Mouse (Mus musculus) MEL (cell line): Measurements from ENCODE around the gene Nid1. TPM values are rescaled to one million over a fixed set of nuclear protein-coding genes. Genes with fewer than 3 reads are reported as not detected.
A peak's percentile ranks its signal among the peaks of the same experiment; 100 is the strongest.
"Not testable (repeated sequence)": the region's sequence is repeated elsewhere in the genome, so short reads cannot be mapped to it uniquely, and the experiment has no call there.

Experiments
- DNase-seq: peaks from one replicate; pipeline ENCODE4 v3.0.0; 2011; ENCODE audit warnings: low read depth, low spot score
- H3K27ac ChIP-seq: 2 replicates; pipeline ENCODE4 v1.5.1; 2012; ENCODE audit warnings: low read depth, mild to moderate bottlenecking, control low read depth, low read length, moderate library complexity; ENCODE audit not compliant: control insufficient read depth
- H3K27me3 ChIP-seq, 2 experiments: fragments of 150-350 bp in 1 of 2; sonication (generic) in 1 of 2; 2 replicates each; pipeline ENCODE4 v1.6.1; 2012; ENCODE audit warnings: low read length in 2 of 2, mild to moderate bottlenecking in 2 of 2, improper control_type of control experiment in 1 of 2, moderate library complexity in 1 of 2; ENCODE audit not compliant: insufficient read depth in 2 of 2, control insufficient read depth in 1 of 2
- H3K36me3 ChIP-seq, 2 experiments: 2 replicates each; pipeline ENCODE4 v1.6.1; 2012 to 2014; ENCODE audit warnings: low read length in 2 of 2, improper control_type of control experiment in 1 of 2, inconsistent platforms in 1 of 2, mild to moderate bottlenecking in 1 of 2; ENCODE audit not compliant: insufficient read depth in 2 of 2, control insufficient read depth in 1 of 2
- H3K4me1 ChIP-seq, 2 experiments: fragments of 150-350 bp in 1 of 2; sonication (generic) in 1 of 2; 2 replicates each; pipeline ENCODE4 v1.6.1; 2012; ENCODE audit warnings: low read length in 2 of 2, improper control_type of control experiment in 1 of 2, mild to moderate bottlenecking in 1 of 2; ENCODE audit not compliant: insufficient read depth in 2 of 2, control insufficient read depth in 1 of 2
- H3K4me3 ChIP-seq, 2 experiments: fragments of 150-350 bp in 1 of 2; sonication (generic) in 1 of 2; 2 replicates each; pipeline ENCODE4 v1.5.1; 2012; ENCODE audit warnings: low read depth in 2 of 2, low read length in 2 of 2, mild to moderate bottlenecking in 2 of 2, moderate library complexity in 2 of 2, control low read depth in 1 of 2, improper control_type of control experiment in 1 of 2; ENCODE audit not compliant: control insufficient read depth in 1 of 2, insufficient read depth in 1 of 2
- H3K79me2 ChIP-seq: 2 replicates; pipeline ENCODE4 v1.6.1; 2012; ENCODE audit warnings: mild to moderate bottlenecking, low read length, moderate library complexity; ENCODE audit not compliant: control insufficient read depth, poor library complexity, insufficient read depth
- H3K9ac ChIP-seq: 2 replicates; pipeline ENCODE4 v1.6.1; 2012; ENCODE audit warnings: low read depth, mild to moderate bottlenecking, control low read depth, low read length, moderate library complexity; ENCODE audit not compliant: control insufficient read depth, poor library complexity, severe bottlenecking
- H3K9me3 ChIP-seq: fragments of 150-350 bp; sonication (generic); replicated peaks from 2 replicates; pipeline ENCODE4 v1.6.1; 2012; ENCODE audit warnings: mild to moderate bottlenecking, low read length, improper control_type of control experiment, moderate library complexity; ENCODE audit not compliant: insufficient read depth
- CTCF ChIP-seq, 3 experiments: IDR thresholded peaks in 2 of 3; conservative IDR thresholded peaks in 1 of 3; 2 replicates each; pipeline ENCODE4 v1.5.1; 2011 to 2012; ENCODE audit warnings: low read length in 3 of 3, low read depth in 2 of 3, mild to moderate bottlenecking in 2 of 3, improper control_type of control experiment in 1 of 3, inconsistent platforms in 1 of 3, mixed read lengths in 1 of 3, moderate library complexity in 1 of 3; ENCODE audit not compliant: control insufficient read depth in 1 of 3, insufficient read depth in 1 of 3, poor library complexity in 1 of 3, severe bottlenecking in 1 of 3
- RAD21 ChIP-seq: IDR thresholded peaks from 2 replicates; pipeline ENCODE4 v1.6.1; 2011; ENCODE audit warnings: mild to moderate bottlenecking, low read depth, low read length, improper control_type of control experiment
- SMC3 ChIP-seq: IDR thresholded peaks from 2 replicates; pipeline ENCODE4 v1.6.1; 2011; ENCODE audit warnings: low read depth, low read length, improper control_type of control experiment
- ZC3H11A ChIP-seq: IDR thresholded peaks from 2 replicates; pipeline ENCODE4 v1.6.1; 2012; ENCODE audit warnings: low read depth, mild to moderate bottlenecking, inconsistent platforms, low read length, improper control_type of control experiment
- polyA plus RNA-seq, 2 experiments: library from polyadenylated mRNA; stranded (reverse) in 1 of 2; unstranded in 1 of 2; fragments of >175 nt in 1 of 2; fragments of >200 nt in 1 of 2; gene quantifications; 2 replicates each; pipeline versions ENCODE4 v1.2.1 to v1.2.4; 2012; ENCODE audit warnings: low replicate concordance in 2 of 2, low read depth in 1 of 2; ENCODE audit not compliant: insufficient read length in 2 of 2, insufficient read depth in 1 of 2, missing spikeins in 1 of 2
- total RNA-seq: library from RNA; depleted of rRNA; stranded (reverse); fragments of 300-350 nt; gene quantifications from 2 replicates; pipeline ENCODE4 v1.2.3, GENCODE M21; 2012

Gene Nid1
- total and polyA plus RNA-seq, 3 experiments, result not detected

GRCm38 (mm10) chr13:13415120-13416006, 22.0 kb upstream of the Nid1 start:
- H3K4me1 ChIP-seq, H3K27me3 ChIP-seq, H3K9ac ChIP-seq, H3K36me3 ChIP-seq, H3K9me3 ChIP-seq, H3K79me2 ChIP-seq, H3K27ac ChIP-seq, H3K4me3 ChIP-seq: not testable (repeated sequence)
- peak; percentile 47 for DNase-seq
- TF ChIP-seq SMC3 (peak; percentile 51), CTCF (IDR thresholded peaks at IDR 0.05 in 2 of 3, conservative IDR thresholded peaks at IDR 0.05 in 1 of 3; ENCODE audit: control insufficient read depth in 1 of 3, insufficient read depth in 1 of 3, low read depth in 2 of 3, low read length in 3 of 3, poor library complexity in 1 of 3, severe bottlenecking in 1 of 3) (peak in 2 of 3 experiments; percentile 48 to 59; a peak in 4 of 6 replicates), ZC3H11A (peak; percentile 14; the same call in 1 of the 2 replicates), RAD21 (peak; percentile 54)

- not testable (repeated sequence) for H3K79me2 ChIP-seq, H3K9ac ChIP-seq, H3K4me3 ChIP-seq, H3K27ac ChIP-seq, H3K4me1 ChIP-seq, DNase-seq, H3K9me3 ChIP-seq, H3K36me3 ChIP-seq, H3K27me3 ChIP-seq
Measured at GRCm38 (mm10) chr13:13416007-13416337, 21.4 kb upstream of the Nid1 start.

- not testable (repeated sequence) for H3K9me3 ChIP-seq, DNase-seq, H3K36me3 ChIP-seq, H3K27me3 ChIP-seq, H3K9ac ChIP-seq, H3K4me1 ChIP-seq, H3K4me3 ChIP-seq, H3K79me2 ChIP-seq, H3K27ac ChIP-seq
Measured at GRCm38 (mm10) chr13:13418859-13419258, 18.5 kb upstream of the Nid1 start.

GRCm38 (mm10) chr13:13423301-13423700, 14.1 kb upstream of the Nid1 start:
- H3K9me3 ChIP-seq, DNase-seq, H3K27me3 ChIP-seq, H3K79me2 ChIP-seq, H3K4me3 ChIP-seq, H3K4me1 ChIP-seq, H3K27ac ChIP-seq, H3K36me3 ChIP-seq, H3K9ac ChIP-seq: not testable (repeated sequence)

GRCm38 (mm10) chr13:13436161-13436560, 1.2 kb upstream of the Nid1 start:
- H3K36me3 ChIP-seq, H3K9me3 ChIP-seq, H3K4me1 ChIP-seq, H3K79me2 ChIP-seq, H3K27me3 ChIP-seq, H3K27ac ChIP-seq, DNase-seq, H3K4me3 ChIP-seq, H3K9ac ChIP-seq: not testable (repeated sequence)

GRCm38 (mm10) chr13:13438112-13438953, 982 bp downstream of the Nid1 start:
- DNase-seq, H3K9ac ChIP-seq, H3K36me3 ChIP-seq, H3K79me2 ChIP-seq, H3K4me3 ChIP-seq, H3K9me3 ChIP-seq, H3K27ac ChIP-seq, H3K4me1 ChIP-seq, H3K27me3 ChIP-seq: not testable (repeated sequence)
